Mouse (Mus musculus) cerebellum, adult 2 months (tissue): Measurements from ENCODE around the gene Dkk3.

Source experiments
- CTCF ChIP-seq: fragments of 200-500 bp; IDR thresholded peaks from 2 replicates; pipeline ENCODE4 v1.5.1; 2011; ENCODE audit warnings: low read depth, mild to moderate bottlenecking, control low read depth, low read length, moderate library complexity, borderline replicate concordance; ENCODE audit not compliant: insufficient read depth
- POLR2A ChIP-seq: fragments of 200-500 bp; IDR thresholded peaks from 2 replicates; pipeline ENCODE4 v1.6.1; 2011; ENCODE audit warnings: low read length, control low read depth, borderline replicate concordance; ENCODE audit not compliant: insufficient read depth

- TF ChIP-seq POLR2A (no peak), CTCF (no peak)
Measured at GRCm38 (mm10) chr7:112187536-112188459, 28.9 kb upstream of the Dkk3 start.
